In genomic region chr12:100724182-100724581, GRCm38 (mm10) we compare ENCODE assay signal across 8 mouse cellular contexts. TPM values are rescaled to one million over a fixed set of nuclear protein-coding genes. Genes with fewer than 3 reads are reported as not detected.
DNase-seq lines count a peak whose midpoint lies in the region; ATAC-seq and TF ChIP-seq lines count a peak whose summit lies in the region.

No protein-coding gene starts in this region.

- no peak for ATAC-seq in kidney, postnatal 0 days (replicated peaks; ENCODE audit: low FRiP score, low read depth)
- no peak for ATAC-seq in midbrain, embryonic 14.5 days (ENCODE audit: low FRiP score, low TSS enrichment)
- no peak for ATAC-seq in megakaryocyte progenitor cell, adult 5-6 weeks (replicated peaks; ENCODE audit: poor library complexity)

- H3K27me3 ChIP-seq in kidney, postnatal 0 days (ENCODE audit: insufficient read depth, low read length), result no peaks in the 10 kb centered on the region
- no peaks in the 10 kb centered on the region for H3K27me3 ChIP-seq in midbrain, embryonic 14.5 days (ENCODE audit: control insufficient read depth, insufficient read depth, low read length)

- peak overlapping the region; percentile 96 for H3K27ac ChIP-seq in kidney, postnatal 0 days
- H3K27ac ChIP-seq in bone marrow macrophage, adult 2 months (ENCODE audit: insufficient read depth, low read depth, low read length), result no peak overlapping the region
- peak overlapping the region; percentile 96 for H3K27ac ChIP-seq in midbrain, embryonic 14.5 days (replicated peaks; ENCODE audit: low read depth, low read length)

- DNase-seq in kidney, postnatal 0 days (ENCODE audit: low spot score), result peak; percentile 27
- DNase-seq in kidney, postnatal 10 days, result no peak
- peak; percentile 20 for DNase-seq in hindlimb bud, embryonic 11.5 days (ENCODE audit: extremely low spot score, low read depth, low spot score)
- no peak for DNase-seq in midbrain, embryonic 14.5 days
- no peak for DNase-seq in cerebellum, postnatal 36 days
- no peak for DNase-seq in embryo, embryonic 10.5 days (ENCODE audit: low spot score)

- H3K9me3 ChIP-seq in kidney, postnatal 0 days (replicated peaks; ENCODE audit: low read length), result no peaks in the 10 kb centered on the region
- H3K9me3 ChIP-seq in midbrain, embryonic 14.5 days (ENCODE audit: control insufficient read depth, low read length), result no peaks in the 10 kb centered on the region

- peak overlapping the region; percentile 85 for H3K4me2 ChIP-seq in kidney, postnatal 0 days (ENCODE audit: low read length)
- H3K4me2 ChIP-seq in midbrain, embryonic 14.5 days (ENCODE audit: low read length), result peak overlapping the region; percentile 91

- WGBS in kidney, postnatal 0 days, result 1% methylated on average over 8 of the region's 8 CpGs
- WGBS in midbrain, embryonic 14.5 days, result 2% methylated on average over 8 of the region's 8 CpGs

- no peak for TF ChIP-seq POLR2A in bone marrow macrophage, adult 2 months (IDR thresholded peaks at IDR 0.05; ENCODE audit: borderline replicate concordance, low read depth, low read length)

- TF ChIP-seq CTCF in kidney, postnatal 0 days (IDR thresholded peaks at IDR 0.05; ENCODE audit: low read depth), result no peak
- no peak for TF ChIP-seq CTCF in bone marrow macrophage, adult 2 months (IDR thresholded peaks at IDR 0.05; ENCODE audit: low read depth, low read length)

- peak overlapping the region; percentile 83 for H3K9ac ChIP-seq in kidney, postnatal 0 days (ENCODE audit: low read depth, low read length)
- peak overlapping the region; percentile 79 for H3K9ac ChIP-seq in midbrain, embryonic 14.5 days (replicated peaks; ENCODE audit: low read length)

- no peaks in the 10 kb centered on the region for H3K36me3 ChIP-seq in kidney, postnatal 0 days (ENCODE audit: insufficient read depth, low read length)
- no peaks in the 10 kb centered on the region for H3K36me3 ChIP-seq in midbrain, embryonic 14.5 days (ENCODE audit: control insufficient read depth, insufficient read depth, low read length)

- 0 out of 2 replicates have a peak, but pooled peaks cover 3% of the 10 kb centered on the region for H3K4me1 ChIP-seq in kidney, postnatal 0 days (replicated peaks; ENCODE audit: insufficient read depth, low read length)
- peaks cover 13% of the 10 kb centered on the region for H3K4me1 ChIP-seq in bone marrow macrophage, adult 2 months (ENCODE audit: control insufficient read depth, insufficient read depth, low read length)
- peaks cover 11% of the 10 kb centered on the region for H3K4me1 ChIP-seq in midbrain, embryonic 14.5 days (ENCODE audit: control insufficient read depth, insufficient read depth, low read length)

- peak overlapping the region; percentile 58 for H3K4me3 ChIP-seq in kidney, postnatal 0 days (replicated peaks; ENCODE audit: low read depth, low read length)
- H3K4me3 ChIP-seq in bone marrow macrophage, adult 2 months (ENCODE audit: insufficient read depth, low read length), result peak overlapping the region; percentile 87
- H3K4me3 ChIP-seq in midbrain, embryonic 14.5 days (replicated peaks; ENCODE audit: low read depth, low read length), result peak overlapping the region; percentile 71

RNA-seq across cellular contexts. Expression of gene Rps6ka5, which starts 2.6 kb away (rescaled TPM):
- 3.3 and 3.8 TPM in 2 replicates for polyA plus RNA-seq in kidney, postnatal 0 days (2015; fragmentation: Nextera tagmentation; extraction: Ambion mirVana)
- 13.7 and 15.0 TPM in 2 replicates for polyA plus RNA-seq in bone marrow macrophage, adult 2 months (2012; ENCODE audit: insufficient read depth, insufficient read length, missing spikeins)
- polyA plus RNA-seq in midbrain, embryonic 14.5 days (2014; fragmentation: Nextera tagmentation; extraction: Ambion mirVana), result 7.0 and 7.9 TPM in 2 replicates
- total RNA-seq in megakaryocyte progenitor cell, adult 5-6 weeks (2015), result 21.8 and 26.2 TPM in 2 replicates
- 25.4 and 29.1 TPM in 2 replicates for total RNA-seq in megakaryocyte progenitor cell, adult 5-6 weeks (2017)

RNA-seq across cellular contexts. Expression of gene Dglucy, which starts 54.7 kb away (rescaled TPM):
- polyA plus RNA-seq in kidney, postnatal 0 days (2015; fragmentation: Nextera tagmentation; extraction: Ambion mirVana), result 5.0 and 5.7 TPM in 2 replicates
- polyA plus RNA-seq in bone marrow macrophage, adult 2 months (2012; ENCODE audit: insufficient read depth, insufficient read length, missing spikeins), result 30.9 and 34.1 TPM in 2 replicates
- 1.7 and 1.9 TPM in 2 replicates for polyA plus RNA-seq in midbrain, embryonic 14.5 days (2014; fragmentation: Nextera tagmentation; extraction: Ambion mirVana)
- total RNA-seq in megakaryocyte progenitor cell, adult 5-6 weeks (2015), result 12.5 and 15.1 TPM in 2 replicates
- 13.1 and 15.3 TPM in 2 replicates for total RNA-seq in megakaryocyte progenitor cell, adult 5-6 weeks (2017)

Comparison
In these comparisons a context has a peak if more than half of its experiments do, and no peak if none do; other contexts are left out.
1. DNase-seq: peak in kidney, postnatal 0 days (single experiment) and hindlimb bud, embryonic 11.5 days (single experiment); none in kidney, postnatal 10 days (single experiment), midbrain, embryonic 14.5 days (single experiment), cerebellum, postnatal 36 days (0 of 2) and embryo, embryonic 10.5 days (single experiment).
2. Peak in every context shown above with its lines, with median percentiles within 50 percentile points of each other: H3K4me3 ChIP-seq.